Mouse (Mus musculus) right cerebral cortex, adult 2 months (tissue): ENCODE measurements around the gene Gm14288.
"Not testable (repeated sequence)": the region's sequence is repeated elsewhere in the genome, so short reads cannot be mapped to it uniquely, and the experiment has no call there.

Experiments used
- DNase-seq, 2 experiments: peaks; one replicate each; pipeline ENCODE4 v3.0.0; 2021 to 2022; ENCODE audit warnings: low spot score in 2 of 2

Gm14288 gene

DNA sequence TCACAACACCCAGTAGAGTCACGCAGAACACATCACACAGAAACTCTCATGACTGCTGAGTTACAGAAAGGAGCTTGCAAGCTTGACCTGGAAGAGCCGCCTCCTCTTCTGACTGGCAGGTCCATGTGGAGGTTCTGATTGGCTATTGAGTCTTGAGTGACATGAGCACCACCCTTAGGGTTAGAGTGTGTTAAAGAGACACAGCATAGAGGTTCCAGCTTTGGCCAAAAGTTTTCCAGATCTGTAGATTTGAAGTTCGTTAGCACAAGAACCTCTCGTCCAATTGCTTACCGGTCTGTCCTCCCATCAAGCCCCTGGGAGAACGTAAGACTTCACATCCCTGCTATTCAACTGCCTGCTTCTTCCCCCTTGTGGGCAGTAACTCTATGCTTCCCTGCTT lies at the start of gene Gm14288:
TSS of gene Gm14288 (minus strand) at position 101 of the 400 bp plus-strand sequence.
- DNase-seq = not testable (repeated sequence)

GRCm38 (mm10) chr2:175741237-175741636 lies 59.7 kb downstream of the Gm14288 start, which contains the start of gene Gm2007:
Gene Gm2007 (plus strand): TSS chr2:175741537.
- DNase-seq = not testable (repeated sequence)
